Mouse (Mus musculus) MEL (cell line): Measurements from ENCODE around the gene Hpca.

ENCODE experiments used
- CHD2 ChIP-seq: IDR thresholded peaks from 2 replicates; pipeline ENCODE4 v1.6.1; 2011; ENCODE audit warnings: low read length, improper control_type of control experiment
- CTCF ChIP-seq, 3 experiments: IDR thresholded peaks in 2 of 3; conservative IDR thresholded peaks in 1 of 3; 2 replicates each; pipeline ENCODE4 v1.5.1; 2011 to 2012; ENCODE audit warnings: low read length in 3 of 3, low read depth in 2 of 3, mild to moderate bottlenecking in 2 of 3, improper control_type of control experiment in 1 of 3, inconsistent platforms in 1 of 3, mixed read lengths in 1 of 3, moderate library complexity in 1 of 3; ENCODE audit not compliant: control insufficient read depth in 1 of 3, insufficient read depth in 1 of 3, poor library complexity in 1 of 3, severe bottlenecking in 1 of 3
- EP300 ChIP-seq, 2 experiments: IDR thresholded peaks; 2 replicates each; pipeline ENCODE4 v1.6.1; 2011; ENCODE audit warnings: improper control_type of control experiment in 2 of 2, low read length in 2 of 2, low read depth in 1 of 2, mild to moderate bottlenecking in 1 of 2
- GABPA ChIP-seq: IDR thresholded peaks from 2 replicates; pipeline ENCODE4 v1.6.1; 2012; ENCODE audit warnings: low read depth, mild to moderate bottlenecking, inconsistent platforms, low read length, improper control_type of control experiment, moderate library complexity
- KAT2A ChIP-seq: conservative IDR thresholded peaks from 2 replicates; pipeline ENCODE4 v1.6.1; 2012; ENCODE audit warnings: low read depth, low read length, improper control_type of control experiment, inconsistent platforms
- MAX ChIP-seq: IDR thresholded peaks from 2 replicates; pipeline ENCODE4 v1.6.1; 2011; ENCODE audit warnings: low read length, improper control_type of control experiment
- POLR2A ChIP-seq, 2 experiments: IDR thresholded peaks; 2 replicates each; pipeline ENCODE4 v1.6.1; 2011 to 2012; ENCODE audit warnings: low read length in 2 of 2, mild to moderate bottlenecking in 2 of 2, control low read depth in 1 of 2, improper control_type of control experiment in 1 of 2, low read depth in 1 of 2, moderate library complexity in 1 of 2; ENCODE audit not compliant: control insufficient read depth in 1 of 2, insufficient read depth in 1 of 2, poor library complexity in 1 of 2
- ZC3H11A ChIP-seq: IDR thresholded peaks from 2 replicates; pipeline ENCODE4 v1.6.1; 2012; ENCODE audit warnings: low read depth, mild to moderate bottlenecking, inconsistent platforms, low read length, improper control_type of control experiment

DNA sequence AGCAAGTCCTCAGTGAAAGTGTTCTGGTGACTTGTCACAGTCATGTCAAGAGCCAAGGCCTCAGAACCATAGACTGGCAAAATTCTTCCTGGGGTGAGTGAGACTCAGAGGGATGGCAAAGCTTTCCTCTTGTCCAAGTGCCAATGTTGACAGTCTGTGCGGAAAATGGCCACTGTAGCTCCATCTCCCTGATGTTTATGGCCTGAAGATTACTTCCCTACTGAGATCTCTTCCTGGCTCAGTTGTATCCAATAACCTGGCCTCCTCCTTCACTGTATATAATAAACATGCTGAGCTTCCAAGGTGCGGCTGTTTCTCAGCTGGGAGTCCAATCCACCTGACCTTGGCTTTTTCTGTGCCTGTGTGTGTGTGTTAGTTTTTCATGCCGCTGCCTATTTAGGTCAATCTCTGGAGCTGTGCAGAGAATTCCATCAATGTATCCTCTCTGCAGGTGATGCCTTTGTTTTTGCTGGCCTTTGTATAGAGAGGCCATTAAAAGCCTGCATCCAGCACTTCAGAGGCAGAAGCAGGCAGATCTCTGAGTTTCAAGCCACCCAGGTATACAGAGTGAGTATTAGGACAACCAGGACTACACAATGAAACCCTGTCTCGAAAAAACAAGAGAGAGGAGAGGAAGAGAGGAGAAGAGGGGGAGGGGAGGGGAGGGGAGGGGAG lies 39.9 kb upstream of the Hpca start:
- no peak for TF ChIP-seq CHD2
- TF ChIP-seq CTCF (IDR thresholded peaks at IDR 0.05 in 2 of 3, conservative IDR thresholded peaks at IDR 0.05 in 1 of 3; ENCODE audit: control insufficient read depth in 1 of 3, insufficient read depth in 1 of 3, low read depth in 2 of 3, low read length in 3 of 3, poor library complexity in 1 of 3, severe bottlenecking in 1 of 3), result no peak
- no peak for TF ChIP-seq ZC3H11A
- no peak for TF ChIP-seq EP300 (IDR thresholded peaks at IDR 0.05; ENCODE audit: low read depth in 1 of 2, low read length in 2 of 2)
- TF ChIP-seq GABPA, result no peak
- TF ChIP-seq KAT2A, result no peak
- no peak for TF ChIP-seq MAX
- no peak for TF ChIP-seq POLR2A (IDR thresholded peaks at IDR 0.05; ENCODE audit: control insufficient read depth in 1 of 2, insufficient read depth in 1 of 2, low read depth in 1 of 2, low read length in 2 of 2, poor library complexity in 1 of 2)
